Mouse (Mus musculus) midbrain, embryonic 10.5 days (tissue): ENCODE results near the gene Cttnbp2. TPM values are rescaled to one million over a fixed set of nuclear protein-coding genes. Genes with fewer than 3 reads are reported as not detected.

ENCODE experiments used
- DNase-seq: peaks from one replicate; pipeline ENCODE4 v3.0.0-alpha.2; 2017; ENCODE audit warnings: low spot score
- H3K27ac ChIP-seq: fragments of 300-500 bp; sonication (generic); replicated peaks from 2 replicates; pipeline ENCODE4 v1.5.1; 2016; ENCODE audit warnings: mild to moderate bottlenecking
- H3K27me3 ChIP-seq: fragments of 300-500 bp; sonication (generic); 2 replicates; pipeline ENCODE4 v1.6.1; 2016; ENCODE audit warnings: low read depth, mild to moderate bottlenecking; ENCODE audit not compliant: poor library complexity, severe bottlenecking
- H3K36me3 ChIP-seq: fragments of 300-500 bp; sonication (generic); 2 replicates; pipeline ENCODE4 v1.6.1; 2016; ENCODE audit warnings: mild to moderate bottlenecking, moderate library complexity
- H3K4me1 ChIP-seq: fragments of 300-500 bp; sonication (generic); 2 replicates; pipeline ENCODE4 v1.6.1; 2016
- H3K4me3 ChIP-seq: fragments of 300-500 bp; sonication (generic); 2 replicates; pipeline ENCODE4 v1.5.1; 2016; ENCODE audit warnings: mild to moderate bottlenecking, moderate library complexity
- H3K9me3 ChIP-seq: fragments of 300-500 bp; sonication (generic); replicated peaks from 2 replicates; pipeline ENCODE4 v1.6.1; 2016; ENCODE audit warnings: mild to moderate bottlenecking
- WGBS: fragments of 180-500 bp; shearing (Covaris S2); methylation state at CpG from one replicate; pipeline ENCODE4 v1.1.7; 2016; 5-methylcytosine and 5-hydroxymethylcytosine counted together
- polyA plus RNA-seq: library from polyadenylated mRNA; unstranded; fragments of >200 nt; fragmentation: Nextera tagmentation; extraction: Ambion mirVana; gene quantifications from 2 replicates; pipeline ENCODE4 v1.2.1, GENCODE M21; 2016

Cttnbp2 gene
- polyA plus RNA-seq, 1 experiment from 2014 or later, result 8.1 TPM

GRCm38 (mm10) chr6:18430062-18430461 lies 84.6 kb downstream of the Cttnbp2 start:
- Histone ChIP-seq H3K4me3 (no peak overlapping the region), H3K27me3 (no peaks in the 10 kb centered on the region), H3K4me1 (no peaks in the 10 kb centered on the region), H3K36me3 (peaks cover 6% of the 10 kb centered on the region; the same call in 1 of the 2 replicates), H3K9me3 (no peaks in the 10 kb centered on the region), H3K27ac (no peak overlapping the region)
- WGBS, result 73% methylated on average over 3 of the region's 3 CpGs
- DNase-seq, result no peak

GRCm38 (mm10) chr6:18424822-18425221 lies 89.8 kb downstream of the Cttnbp2 start:
- no peak overlapping the region for H3K4me3 ChIP-seq
- DNase-seq, result no peak
- WGBS, result 91% methylated on average over 6 of the region's 6 CpGs
- no peak overlapping the region for H3K27ac ChIP-seq
- H3K27me3 ChIP-seq, result no peaks in the 10 kb centered on the region
- H3K9me3 ChIP-seq, result no peaks in the 10 kb centered on the region
- no peaks in the 10 kb centered on the region for H3K4me1 ChIP-seq
- H3K36me3 ChIP-seq, result no peaks in the 10 kb centered on the region

- no peak overlapping the region for H3K4me3 ChIP-seq
- H3K27me3 ChIP-seq, result no peaks in the 10 kb centered on the region
- no peak for DNase-seq
- H3K27ac ChIP-seq, result no peak overlapping the region
- no peaks in the 10 kb centered on the region for H3K36me3 ChIP-seq
- H3K9me3 ChIP-seq, result no peaks in the 10 kb centered on the region
- 87% methylated on average over 3 of the region's 3 CpGs for WGBS
- no peaks in the 10 kb centered on the region for H3K4me1 ChIP-seq
These were observed 90.3 kb downstream of the Cttnbp2 start for GRCm38 (mm10) chr6:18424367-18424766.

GRCm38 (mm10) chr6:18423112-18423511 lies 91.5 kb downstream of the Cttnbp2 start:
- no peak for DNase-seq
- H3K4me1 ChIP-seq, result no peaks in the 10 kb centered on the region
- H3K4me3 ChIP-seq, result no peak overlapping the region
- H3K9me3 ChIP-seq, result no peaks in the 10 kb centered on the region
- H3K36me3 ChIP-seq, result no peaks in the 10 kb centered on the region
- H3K27ac ChIP-seq, result no peak overlapping the region
- no peaks in the 10 kb centered on the region for H3K27me3 ChIP-seq
- 86% methylated on average over 6 of the region's 6 CpGs for WGBS

- no peak for DNase-seq
- Histone ChIP-seq H3K4me1 (no peaks in the 10 kb centered on the region), H3K36me3 (no peaks in the 10 kb centered on the region), H3K27ac (no peak overlapping the region), H3K4me3 (no peak overlapping the region), H3K9me3 (no peaks in the 10 kb centered on the region), H3K27me3 (no peaks in the 10 kb centered on the region)
- 39% methylated on average over 2 of the region's 2 CpGs for WGBS
These were observed 93.1 kb downstream of the Cttnbp2 start for GRCm38 (mm10) chr6:18421561-18421960.

GRCm38 (mm10) chr6:18420660-18421059 lies 94.0 kb downstream of the Cttnbp2 start:
- no peak for DNase-seq
- WGBS, result 79% methylated on average over 9 of the region's 9 CpGs
- no peaks in the 10 kb centered on the region for H3K27me3 ChIP-seq
- H3K4me1 ChIP-seq, result no peaks in the 10 kb centered on the region
- no peaks in the 10 kb centered on the region for H3K36me3 ChIP-seq
- H3K4me3 ChIP-seq, result no peak overlapping the region
- H3K9me3 ChIP-seq, result no peaks in the 10 kb centered on the region
- H3K27ac ChIP-seq, result no peak overlapping the region

- 86% methylated on average over 6 of the region's 6 CpGs for WGBS
- no peak overlapping the region for H3K4me3 ChIP-seq
- H3K27me3 ChIP-seq, result no peaks in the 10 kb centered on the region
- H3K36me3 ChIP-seq, result no peaks in the 10 kb centered on the region
- H3K4me1 ChIP-seq, result no peaks in the 10 kb centered on the region
- H3K9me3 ChIP-seq, result no peaks in the 10 kb centered on the region
- H3K27ac ChIP-seq, result no peak overlapping the region
- DNase-seq, result no peak
These were observed 96.7 kb downstream of the Cttnbp2 start for GRCm38 (mm10) chr6:18417866-18418454.

GRCm38 (mm10) chr6:18415961-18416360 lies 98.7 kb downstream of the Cttnbp2 start:
- no peak overlapping the region for H3K27ac ChIP-seq
- no peaks in the 10 kb centered on the region for H3K9me3 ChIP-seq
- H3K4me1 ChIP-seq, result no peaks in the 10 kb centered on the region
- no peaks in the 10 kb centered on the region for H3K27me3 ChIP-seq
- H3K36me3 ChIP-seq, result no peaks in the 10 kb centered on the region
- WGBS, result 85% methylated on average over 4 of the region's 4 CpGs
- no peak for DNase-seq
- H3K4me3 ChIP-seq, result no peak overlapping the region

- H3K4me3 ChIP-seq, result no peak overlapping the region
- no peaks in the 10 kb centered on the region for H3K36me3 ChIP-seq
- no peaks in the 10 kb centered on the region for H3K4me1 ChIP-seq
- H3K27me3 ChIP-seq, result no peaks in the 10 kb centered on the region
- WGBS, result 97% methylated on average over 1 of the region's 1 CpGs
- H3K9me3 ChIP-seq, result no peaks in the 10 kb centered on the region
- no peak overlapping the region for H3K27ac ChIP-seq
- DNase-seq, result no peak
These were observed 103.0 kb downstream of the Cttnbp2 start for GRCm38 (mm10) chr6:18411505-18412225.

- DNase-seq, result no peak
- H3K4me3 ChIP-seq, result no peak overlapping the region
These were observed 106.2 kb downstream of the Cttnbp2 start for GRCm38 (mm10) chr6:18408445-18408844.

GRCm38 (mm10) chr6:18401066-18401674 lies 113.5 kb downstream of the Cttnbp2 start:
- H3K27ac ChIP-seq, result no peak overlapping the region
- H3K36me3 ChIP-seq, result peaks cover 5% of the 10 kb centered on the region; the same call in 1 of the 2 replicates
- no peak for DNase-seq
- no peak overlapping the region for H3K4me3 ChIP-seq
- no peaks in the 10 kb centered on the region for H3K27me3 ChIP-seq
- WGBS, result 85% methylated on average over 1 of the region's 1 CpGs
- H3K9me3 ChIP-seq, result no peaks in the 10 kb centered on the region
- H3K4me1 ChIP-seq, result 0 out of 2 replicates have a peak, but pooled peaks cover 4% of the 10 kb centered on the region

More at GRCm38 (mm10) chr6:18408445-18408844, 106.2 kb downstream of the Cttnbp2 start:
- no peak overlapping the region for H3K27ac ChIP-seq
- H3K27me3 ChIP-seq, result no peaks in the 10 kb centered on the region
- peaks cover 5% of the 10 kb centered on the region; the same call in 1 of the 2 replicates for H3K36me3 ChIP-seq
- H3K9me3 ChIP-seq, result no peaks in the 10 kb centered on the region
- WGBS, result 94% methylated on average over 7 of the region's 7 CpGs
- H3K4me1 ChIP-seq, result no peaks in the 10 kb centered on the region

- peaks cover 4% of the 10 kb centered on the region; the same call in 1 of the 2 replicates for H3K36me3 ChIP-seq
- H3K27ac ChIP-seq, result no peak overlapping the region
- H3K9me3 ChIP-seq, result no peaks in the 10 kb centered on the region
- WGBS, result 88% methylated on average over 2 of the region's 2 CpGs
- H3K27me3 ChIP-seq, result no peaks in the 10 kb centered on the region
- H3K4me1 ChIP-seq, result no peaks in the 10 kb centered on the region
- no peak overlapping the region for H3K4me3 ChIP-seq
- DNase-seq, result no peak
These were observed 133.3 kb downstream of the Cttnbp2 start for GRCm38 (mm10) chr6:18381380-18381779.
